Mouse (Mus musculus) CD8-positive naive resting alpha-beta T cell, adult 57 days (primary cell): ENCODE results near the gene Fbxo8. TPM values are rescaled to one million over a fixed set of nuclear protein-coding genes. Genes with fewer than 3 reads are reported as not detected.

Experiments used
- total RNA-seq: library from RNA; stranded (reverse); gene quantifications from one replicate; pipeline ENCODE4 v1.2.4, GENCODE M21; 2023

Fbxo8 gene
- total RNA-seq = 35.6 TPM

DNA sequence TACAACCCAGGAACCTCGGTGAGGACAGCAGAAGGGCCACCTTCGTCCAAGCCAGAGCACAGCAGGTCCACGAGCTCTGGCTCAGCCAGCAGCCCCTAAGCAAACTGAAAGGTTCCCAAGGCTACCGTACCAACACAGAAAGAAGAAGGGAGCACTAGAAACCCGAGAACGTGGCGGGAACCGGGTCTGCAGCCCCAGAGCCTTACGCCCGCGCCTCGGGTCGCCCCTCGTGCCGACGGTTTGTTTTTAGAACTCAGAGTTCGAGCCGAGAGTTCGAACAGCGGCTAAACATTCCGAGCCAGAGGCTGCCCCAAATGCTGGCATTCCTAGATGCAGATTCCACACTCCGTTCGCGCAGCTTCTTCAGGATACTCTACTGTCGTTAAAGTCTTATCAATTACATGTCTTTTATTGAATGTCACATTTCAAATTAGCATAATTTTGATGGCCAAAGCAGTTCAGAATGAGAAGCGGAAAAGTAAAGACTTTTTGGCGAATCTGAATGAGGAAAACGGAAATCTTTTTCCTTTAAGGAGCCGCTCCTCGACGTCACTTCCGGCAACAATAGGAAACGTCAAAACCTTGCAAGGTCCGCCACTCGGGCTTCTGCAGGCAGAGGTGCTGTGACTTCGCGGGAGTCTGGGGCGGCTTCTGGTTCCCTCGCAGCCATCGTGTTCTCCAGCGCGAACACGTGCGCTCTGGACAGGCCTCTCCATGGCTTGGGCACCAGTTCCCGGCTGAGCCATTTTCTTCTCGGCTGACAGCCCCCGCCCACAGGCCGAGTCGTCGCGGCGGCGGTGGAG lies at the start of gene Fbxo8, which contains the start of gene Cep44:
Fbxo8 (plus strand) TSS at position 533 of the 803 bp plus-strand sequence.
Cep44 (minus strand) TSS at position 490 of the 803 bp plus-strand sequence.

Other genes starting within 250 kb of the Fbxo8 start
- 35.5 TPM for gene Cep44, start within 50 bp of the Fbxo8 start, total RNA-seq